Mouse (Mus musculus) cerebellum, adult 2 months (tissue): ENCODE measurements around the gene Plppr3.

Experiments used
- CTCF ChIP-seq: fragments of 200-500 bp; IDR thresholded peaks from 2 replicates; pipeline ENCODE4 v1.5.1; 2011; ENCODE audit warnings: low read depth, mild to moderate bottlenecking, control low read depth, low read length, moderate library complexity, borderline replicate concordance; ENCODE audit not compliant: insufficient read depth
- POLR2A ChIP-seq: fragments of 200-500 bp; IDR thresholded peaks from 2 replicates; pipeline ENCODE4 v1.6.1; 2011; ENCODE audit warnings: low read length, control low read depth, borderline replicate concordance; ENCODE audit not compliant: insufficient read depth

GRCm38 (mm10) chr10:79843476-79843875 lies 31.0 kb downstream of the Plppr3 start:
- no peak for TF ChIP-seq CTCF
- TF ChIP-seq POLR2A: no peak
